Mouse (Mus musculus) embryonic facial prominence, embryonic 14.5 days (tissue): Measurements from ENCODE around the gene Psmd14. TPM values are rescaled to one million over a fixed set of nuclear protein-coding genes. Genes with fewer than 3 reads are reported as not detected.

Source experiments
- ATAC-seq: fragments of 200-750 bp; cut with Nextera tagmentation; 2 replicates; pipeline ENCODE4 v1.8.0; 2017; ENCODE audit warnings: low read depth, moderate number of reproducible peaks, moderate TSS enrichment
- DNase-seq: peaks from one replicate; pipeline ENCODE4 v3.0.0-alpha.2; 2015; ENCODE audit warnings: low spot score
- H3K27ac ChIP-seq: fragments of 300-500 bp; sonication (generic); replicated peaks from 2 replicates; pipeline ENCODE4 v1.5.1; 2014; ENCODE audit warnings: low read depth, mild to moderate bottlenecking, low read length, moderate library complexity
- H3K27me3 ChIP-seq: fragments of 300-500 bp; sonication (generic); replicated peaks from 2 replicates; pipeline ENCODE4 v1.6.1; 2014; ENCODE audit warnings: low read length; ENCODE audit not compliant: control insufficient read depth, insufficient read depth
- H3K36me3 ChIP-seq: fragments of 300-500 bp; sonication (generic); 2 replicates; pipeline ENCODE4 v1.6.1; 2014; ENCODE audit warnings: low read length, mixed read lengths; ENCODE audit not compliant: control insufficient read depth, insufficient read depth
- H3K4me1 ChIP-seq: fragments of 300-500 bp; sonication (generic); 2 replicates; pipeline ENCODE4 v1.6.1; 2014; ENCODE audit warnings: antibody characterized with exemption, low read length; ENCODE audit not compliant: control insufficient read depth, insufficient read depth
- H3K4me2 ChIP-seq: fragments of 300-500 bp; sonication (generic); 2 replicates; pipeline ENCODE4 v1.6.1; 2014; ENCODE audit warnings: low read depth, mild to moderate bottlenecking, low read length, moderate library complexity, mixed read lengths
- H3K4me3 ChIP-seq: fragments of 300-500 bp; sonication (generic); 2 replicates; pipeline ENCODE4 v1.5.1; 2014; ENCODE audit warnings: low read depth, mild to moderate bottlenecking, low read length
- H3K9ac ChIP-seq: fragments of 300-500 bp; sonication (generic); 2 replicates; pipeline ENCODE4 v1.6.1; 2014; ENCODE audit warnings: low read depth, mild to moderate bottlenecking, low read length, moderate library complexity, mixed read lengths
- H3K9me3 ChIP-seq: fragments of 300-500 bp; sonication (generic); 2 replicates; pipeline ENCODE4 v1.6.1; 2016; ENCODE audit warnings: low read length; ENCODE audit not compliant: control insufficient read depth
- WGBS: fragments of 180-500 bp; shearing (Covaris S2); extraction: QIAGEN DNeasy Blood & Tissue Kit; methylation state at CpG from one replicate; pipeline ENCODE4 v1.1.7; 2014; 5-methylcytosine and 5-hydroxymethylcytosine counted together
- microRNA-seq: library from miRNA; unstranded; fragments of <30 nt; microRNA quantifications from one replicate; pipeline ENCODE4, GENCODE M21; 2016; ENCODE audit warnings: borderline number of aligned reads
- polyA plus RNA-seq: library from polyadenylated mRNA; unstranded; fragments of >200 nt; fragmentation: Nextera tagmentation; extraction: Ambion mirVana; gene quantifications from 2 replicates; pipeline ENCODE4 v1.2.1, GENCODE M21; 2014

The Psmd14 gene
- polyA plus RNA-seq, 1 experiment from 2014 or later, result 167 TPM

DNA sequence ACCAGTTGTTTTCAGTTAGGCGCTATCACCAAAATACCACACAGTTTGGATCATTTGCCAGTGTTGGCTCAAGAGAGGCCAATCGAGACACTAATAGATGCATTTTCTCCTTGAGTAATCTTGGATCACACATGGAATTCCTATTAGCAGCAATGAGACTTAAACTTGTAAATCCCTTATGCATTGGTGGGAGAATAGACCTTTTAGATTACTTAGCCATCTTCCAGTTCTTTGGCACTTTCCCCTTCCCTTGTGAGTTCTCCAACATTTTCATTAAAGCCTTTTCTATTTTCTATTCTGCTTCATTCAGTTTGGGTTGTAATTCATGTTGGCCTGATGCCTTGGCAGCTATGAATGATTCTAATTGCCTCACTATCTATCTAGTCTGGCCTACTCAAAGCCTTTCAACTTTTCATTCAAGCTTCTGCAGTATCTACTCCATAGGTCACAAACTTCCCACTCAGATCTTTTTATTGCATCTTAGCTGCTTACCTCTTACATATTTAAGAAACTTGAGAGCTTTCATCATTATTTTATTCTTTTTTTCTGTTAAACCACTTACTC is 125.8 kb downstream of the Psmd14 start:
- DNase-seq, result no peak
- no peaks in the 10 kb centered on the region for H3K27me3 ChIP-seq
- H3K4me2 ChIP-seq, result no peak overlapping the region
- 85% methylated on average over 2 of the region's 2 CpGs for WGBS
- no peak overlapping the region for H3K27ac ChIP-seq
- no peaks in the 10 kb centered on the region for H3K36me3 ChIP-seq
- ATAC-seq, result no peak
- H3K4me3 ChIP-seq, result no peak overlapping the region
- no peaks in the 10 kb centered on the region for H3K4me1 ChIP-seq
- no peak overlapping the region for H3K9ac ChIP-seq
- H3K9me3 ChIP-seq, result no peaks in the 10 kb centered on the region

Small RNAs within 50 kb of the gene (microRNA-seq; reads per million reads assigned to microRNA genes)
- gene Gm22403, result not detected

Other genes with a start within 250 kb of the Psmd14 start
- gene Tank, start 133.1 kb upstream of the Psmd14 start, polyA plus RNA-seq, result 35.1 and 37.3 TPM in 2 replicates
- 0.24 and 0.38 TPM in 2 replicates for gene Tbr1, start 91.2 kb downstream of the Psmd14 start, polyA plus RNA-seq